Mouse (Mus musculus) MEL (cell line): ENCODE results near the gene Ap3b1. TPM values are rescaled to one million over a fixed set of nuclear protein-coding genes. Genes with fewer than 3 reads are reported as not detected.

Source experiments
- DNase-seq: peaks from one replicate; pipeline ENCODE4 v3.0.0; 2011; ENCODE audit warnings: low read depth, low spot score
- H3K27ac ChIP-seq: 2 replicates; pipeline ENCODE4 v1.5.1; 2012; ENCODE audit warnings: low read depth, mild to moderate bottlenecking, control low read depth, low read length, moderate library complexity; ENCODE audit not compliant: control insufficient read depth
- H3K27me3 ChIP-seq, 2 experiments: fragments of 150-350 bp in 1 of 2; sonication (generic) in 1 of 2; 2 replicates each; pipeline ENCODE4 v1.6.1; 2012; ENCODE audit warnings: low read length in 2 of 2, mild to moderate bottlenecking in 2 of 2, improper control_type of control experiment in 1 of 2, moderate library complexity in 1 of 2; ENCODE audit not compliant: insufficient read depth in 2 of 2, control insufficient read depth in 1 of 2
- H3K36me3 ChIP-seq, 2 experiments: 2 replicates each; pipeline ENCODE4 v1.6.1; 2012 to 2014; ENCODE audit warnings: low read length in 2 of 2, improper control_type of control experiment in 1 of 2, inconsistent platforms in 1 of 2, mild to moderate bottlenecking in 1 of 2; ENCODE audit not compliant: insufficient read depth in 2 of 2, control insufficient read depth in 1 of 2
- H3K4me1 ChIP-seq, 2 experiments: fragments of 150-350 bp in 1 of 2; sonication (generic) in 1 of 2; 2 replicates each; pipeline ENCODE4 v1.6.1; 2012; ENCODE audit warnings: low read length in 2 of 2, improper control_type of control experiment in 1 of 2, mild to moderate bottlenecking in 1 of 2; ENCODE audit not compliant: insufficient read depth in 2 of 2, control insufficient read depth in 1 of 2
- H3K4me3 ChIP-seq, 2 experiments: fragments of 150-350 bp in 1 of 2; sonication (generic) in 1 of 2; 2 replicates each; pipeline ENCODE4 v1.5.1; 2012; ENCODE audit warnings: low read depth in 2 of 2, low read length in 2 of 2, mild to moderate bottlenecking in 2 of 2, moderate library complexity in 2 of 2, control low read depth in 1 of 2, improper control_type of control experiment in 1 of 2; ENCODE audit not compliant: control insufficient read depth in 1 of 2, insufficient read depth in 1 of 2
- H3K79me2 ChIP-seq: 2 replicates; pipeline ENCODE4 v1.6.1; 2012; ENCODE audit warnings: mild to moderate bottlenecking, low read length, moderate library complexity; ENCODE audit not compliant: control insufficient read depth, poor library complexity, insufficient read depth
- H3K9ac ChIP-seq: 2 replicates; pipeline ENCODE4 v1.6.1; 2012; ENCODE audit warnings: low read depth, mild to moderate bottlenecking, control low read depth, low read length, moderate library complexity; ENCODE audit not compliant: control insufficient read depth, poor library complexity, severe bottlenecking
- H3K9me3 ChIP-seq: fragments of 150-350 bp; sonication (generic); replicated peaks from 2 replicates; pipeline ENCODE4 v1.6.1; 2012; ENCODE audit warnings: mild to moderate bottlenecking, low read length, improper control_type of control experiment, moderate library complexity; ENCODE audit not compliant: insufficient read depth
- BHLHE40 ChIP-seq: IDR thresholded peaks from 2 replicates; pipeline ENCODE4 v1.6.1; 2012; ENCODE audit warnings: low read depth, mild to moderate bottlenecking, inconsistent platforms, low read length, improper control_type of control experiment, borderline replicate concordance
- CTCF ChIP-seq, 3 experiments: IDR thresholded peaks in 2 of 3; conservative IDR thresholded peaks in 1 of 3; 2 replicates each; pipeline ENCODE4 v1.5.1; 2011 to 2012; ENCODE audit warnings: low read length in 3 of 3, low read depth in 2 of 3, mild to moderate bottlenecking in 2 of 3, improper control_type of control experiment in 1 of 3, inconsistent platforms in 1 of 3, mixed read lengths in 1 of 3, moderate library complexity in 1 of 3; ENCODE audit not compliant: control insufficient read depth in 1 of 3, insufficient read depth in 1 of 3, poor library complexity in 1 of 3, severe bottlenecking in 1 of 3
- E2F4 ChIP-seq: IDR thresholded peaks from 2 replicates; pipeline ENCODE4 v1.6.1; 2011; ENCODE audit warnings: low read depth, low read length, improper control_type of control experiment, borderline replicate concordance
- EP300 ChIP-seq, 2 experiments: IDR thresholded peaks; 2 replicates each; pipeline ENCODE4 v1.6.1; 2011; ENCODE audit warnings: improper control_type of control experiment in 2 of 2, low read length in 2 of 2, low read depth in 1 of 2, mild to moderate bottlenecking in 1 of 2
- HCFC1 ChIP-seq: IDR thresholded peaks from 2 replicates; pipeline ENCODE4 v1.6.1; 2012; ENCODE audit warnings: low read depth, mild to moderate bottlenecking, inconsistent platforms, low read length, improper control_type of control experiment, moderate library complexity
- JUND ChIP-seq: IDR thresholded peaks from 2 replicates; pipeline ENCODE4 v1.6.1; 2011; ENCODE audit warnings: low read depth, mild to moderate bottlenecking, improper control_type of control experiment, low read length
- MAFK ChIP-seq: IDR thresholded peaks from 2 replicates; pipeline ENCODE4 v1.6.1; 2011; ENCODE audit warnings: low read depth, mild to moderate bottlenecking, low read length, improper control_type of control experiment, borderline replicate concordance
- MAX ChIP-seq: IDR thresholded peaks from 2 replicates; pipeline ENCODE4 v1.6.1; 2011; ENCODE audit warnings: low read length, improper control_type of control experiment
- MEF2A ChIP-seq: IDR thresholded peaks from 2 replicates; pipeline ENCODE4 v1.6.1; 2014; ENCODE audit warnings: low read depth, mild to moderate bottlenecking, inconsistent platforms, low read length, improper control_type of control experiment; ENCODE audit not compliant: poor library complexity, insufficient replicate concordance, severe bottlenecking; ENCODE audit errors: extremely low read depth
- MYC ChIP-seq: IDR thresholded peaks from 2 replicates; pipeline ENCODE4 v1.6.1; 2011; ENCODE audit warnings: low read depth, mild to moderate bottlenecking, low read length, improper control_type of control experiment, moderate library complexity
- NELFE ChIP-seq: IDR thresholded peaks from 2 replicates; pipeline ENCODE4 v1.6.1; 2011; ENCODE audit warnings: low read depth, low read length, improper control_type of control experiment
- POLR2A ChIP-seq, 2 experiments: IDR thresholded peaks; 2 replicates each; pipeline ENCODE4 v1.6.1; 2011 to 2012; ENCODE audit warnings: low read length in 2 of 2, mild to moderate bottlenecking in 2 of 2, control low read depth in 1 of 2, improper control_type of control experiment in 1 of 2, low read depth in 1 of 2, moderate library complexity in 1 of 2; ENCODE audit not compliant: control insufficient read depth in 1 of 2, insufficient read depth in 1 of 2, poor library complexity in 1 of 2
- POLR2AphosphoS2 ChIP-seq: IDR thresholded peaks from 2 replicates; pipeline ENCODE4 v1.6.1; 2011; ENCODE audit warnings: low read length, improper control_type of control experiment
- POLR2AphosphoS5 ChIP-seq: IDR thresholded peaks from 2 replicates; pipeline ENCODE4 v1.6.1; 2012; ENCODE audit warnings: low read depth, borderline replicate concordance, mild to moderate bottlenecking, inconsistent platforms, low read length, moderate library complexity, mixed read lengths
- RCOR1 ChIP-seq: IDR thresholded peaks from 2 replicates; pipeline ENCODE4 v1.6.1; 2012; ENCODE audit warnings: low read depth, mild to moderate bottlenecking, inconsistent platforms, low read length, improper control_type of control experiment
- SMC3 ChIP-seq: IDR thresholded peaks from 2 replicates; pipeline ENCODE4 v1.6.1; 2011; ENCODE audit warnings: low read depth, low read length, improper control_type of control experiment
- TAL1 ChIP-seq: IDR thresholded peaks from 2 replicates; pipeline ENCODE4 v1.6.1; 2012; ENCODE audit warnings: mild to moderate bottlenecking, inconsistent platforms, low read length, moderate library complexity, mixed read lengths
- TBP ChIP-seq: IDR thresholded peaks from 2 replicates; pipeline ENCODE4 v1.8.0; 2011; ENCODE audit warnings: low read depth, low read length, improper control_type of control experiment
- TCF12 ChIP-seq: IDR thresholded peaks from 2 replicates; pipeline ENCODE4 v1.6.1; 2014; ENCODE audit warnings: low read depth, mild to moderate bottlenecking, inconsistent platforms, low read length, improper control_type of control experiment, moderate library complexity
- UBTF ChIP-seq: IDR thresholded peaks from 2 replicates; pipeline ENCODE4 v1.6.1; 2012; ENCODE audit warnings: low read depth, mild to moderate bottlenecking, inconsistent platforms, low read length, improper control_type of control experiment, moderate library complexity, borderline replicate concordance; ENCODE audit not compliant: insufficient read depth
- USF1 ChIP-seq: IDR thresholded peaks from 2 replicates; pipeline ENCODE4 v1.6.1; 2014; ENCODE audit warnings: low read depth, mild to moderate bottlenecking, inconsistent platforms, low read length, improper control_type of control experiment, moderate library complexity
- ZC3H11A ChIP-seq: IDR thresholded peaks from 2 replicates; pipeline ENCODE4 v1.6.1; 2012; ENCODE audit warnings: low read depth, mild to moderate bottlenecking, inconsistent platforms, low read length, improper control_type of control experiment
- ZKSCAN1 ChIP-seq: IDR thresholded peaks from 2 replicates; pipeline ENCODE4 v1.6.1; 2012; ENCODE audit warnings: low read depth, mild to moderate bottlenecking, inconsistent platforms, low read length, improper control_type of control experiment, moderate library complexity
- ZNF384 ChIP-seq: IDR thresholded peaks from 2 replicates; pipeline ENCODE4 v1.6.1; 2012; ENCODE audit warnings: low read depth, mild to moderate bottlenecking, inconsistent platforms, low read length, improper control_type of control experiment
- polyA plus RNA-seq, 2 experiments: library from polyadenylated mRNA; stranded (reverse) in 1 of 2; unstranded in 1 of 2; fragments of >175 nt in 1 of 2; fragments of >200 nt in 1 of 2; gene quantifications; 2 replicates each; pipeline versions ENCODE4 v1.2.1 to v1.2.4; 2012; ENCODE audit warnings: low replicate concordance in 2 of 2, low read depth in 1 of 2; ENCODE audit not compliant: insufficient read length in 2 of 2, insufficient read depth in 1 of 2, missing spikeins in 1 of 2
- total RNA-seq: library from RNA; depleted of rRNA; stranded (reverse); fragments of 300-350 nt; gene quantifications from 2 replicates; pipeline ENCODE4 v1.2.3, GENCODE M21; 2012

Ap3b1 gene
- total and polyA plus RNA-seq, 3 experiments: 36.7 to 74.5 TPM; not detected in 1

GRCm38 (mm10) chr13:94537336-94537735 is 178.6 kb downstream of the Ap3b1 start:
- H3K79me2 ChIP-seq: no peaks in the 10 kb centered on the region
- H3K27ac ChIP-seq: no peak overlapping the region
- peaks cover 2 to 8% of the 10 kb centered on the region in 2 experiments for H3K36me3 ChIP-seq
- TF ChIP-seq NELFE (no peak), MAFK (no peak), EP300 (IDR thresholded peaks at IDR 0.05; ENCODE audit: low read depth in 1 of 2, low read length in 2 of 2) (peak in 1 of 2 experiments; percentile 25; a peak in 1 of 4 replicates)
- TF ChIP-seq, all 39 proteins: peak for 1
- no peak for DNase-seq
- H3K27me3 ChIP-seq: no peaks in the 10 kb centered on the region
- no peaks in the 10 kb centered on the region for H3K9me3 ChIP-seq
- H3K4me3 ChIP-seq: no peak overlapping the region
- H3K9ac ChIP-seq: no peak overlapping the region
- H3K4me1 ChIP-seq: no peaks in the 10 kb centered on the region; a peak in 1 of 4 replicates

DNA sequence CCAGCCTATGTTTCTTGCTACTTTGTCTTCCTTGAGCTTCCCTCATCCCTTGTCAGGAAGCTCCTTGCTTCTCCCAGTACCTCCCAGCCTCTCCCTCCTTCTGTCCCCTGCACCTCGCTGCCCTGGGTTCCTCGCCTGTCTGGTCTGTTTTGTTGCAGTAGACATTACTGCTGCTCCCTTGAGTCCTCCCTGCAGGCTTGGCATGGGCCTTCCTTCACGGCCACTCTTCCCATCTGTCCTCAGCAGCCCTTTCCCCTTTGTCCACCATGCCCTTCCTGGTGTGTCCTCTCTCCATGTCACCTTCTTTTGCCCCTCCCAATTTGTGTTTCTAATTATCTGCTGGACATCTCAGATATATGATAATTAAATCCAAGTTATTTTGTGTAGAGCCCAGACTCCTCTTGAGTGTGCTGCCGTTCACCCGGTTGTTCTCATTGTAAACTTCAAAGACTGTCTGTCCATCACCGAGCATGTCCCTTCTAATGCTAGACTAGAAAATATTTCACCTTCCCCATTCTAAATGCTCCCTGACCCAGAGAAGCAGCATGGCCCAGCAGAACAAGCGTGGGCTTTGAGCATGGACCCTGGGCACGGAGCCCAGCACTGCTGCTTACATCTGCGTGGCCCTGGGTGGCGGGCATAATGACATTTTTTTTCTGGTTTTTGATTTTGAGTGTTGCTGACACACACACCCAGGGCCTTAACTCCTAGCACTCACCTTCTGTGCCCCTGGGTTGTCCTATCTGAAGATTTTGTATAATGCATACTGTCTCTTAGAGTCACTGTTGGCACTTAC is 181.3 kb downstream of the Ap3b1 start:
- no peak overlapping the region for H3K9ac ChIP-seq
- no peaks in the 10 kb centered on the region; a peak in 1 of 4 replicates for H3K4me1 ChIP-seq
- H3K9me3 ChIP-seq: no peaks in the 10 kb centered on the region
- H3K79me2 ChIP-seq: no peaks in the 10 kb centered on the region
- no peak for DNase-seq
- H3K27me3 ChIP-seq: no peaks in the 10 kb centered on the region
- no peak overlapping the region for H3K4me3 ChIP-seq
- H3K27ac ChIP-seq: no peak overlapping the region
- peaks cover 2 to 8% of the 10 kb centered on the region in 2 experiments for H3K36me3 ChIP-seq
- TF ChIP-seq POLR2AphosphoS5 (no peak), USF1 (no peak), BHLHE40 (no peak), HCFC1 (no peak), POLR2AphosphoS2 (no peak), ZC3H11A (no peak), MAX (no peak), MYC (no peak), MAFK (no peak), SMC3 (no peak), NELFE (no peak), TAL1 (no peak)

DNA sequence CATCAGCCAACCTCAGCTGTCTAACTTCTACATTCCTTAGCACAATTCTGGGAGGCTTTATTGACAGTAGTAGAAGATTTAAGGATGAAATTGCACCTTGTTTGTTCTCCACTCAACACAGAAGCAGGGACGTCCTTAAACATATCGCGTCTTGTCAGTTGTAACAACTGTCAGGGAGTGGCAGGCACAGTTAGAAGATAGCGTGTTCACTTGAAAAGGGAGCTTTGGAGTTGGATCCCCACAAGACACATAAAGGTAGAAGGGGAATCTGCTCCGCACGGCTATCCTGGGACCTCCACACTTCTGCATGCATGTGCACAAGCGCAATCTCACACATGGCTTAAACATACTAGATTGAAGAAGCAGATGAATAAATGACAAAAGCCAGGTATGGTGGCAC is 183.3 kb downstream of the Ap3b1 start:
- Histone ChIP-seq H3K79me2 (no peaks in the 10 kb centered on the region), H3K27ac (no peak overlapping the region), H3K27me3 (no peaks in the 10 kb centered on the region), H3K36me3 (peaks cover 2 to 3% of the 10 kb centered on the region in 2 experiments; a peak in 3 of 4 replicates), H3K4me1 (no peaks in the 10 kb centered on the region), H3K9ac (no peak overlapping the region), H3K4me3 (no peak overlapping the region), H3K9me3 (no peaks in the 10 kb centered on the region)
- DNase-seq: no peak
- TF ChIP-seq UBTF: no peak
- no peak for TF ChIP-seq RCOR1
- no peak for TF ChIP-seq CTCF (IDR thresholded peaks at IDR 0.05 in 2 of 3, conservative IDR thresholded peaks at IDR 0.05 in 1 of 3; ENCODE audit: control insufficient read depth in 1 of 3, insufficient read depth in 1 of 3, low read depth in 2 of 3, low read length in 3 of 3, poor library complexity in 1 of 3, severe bottlenecking in 1 of 3)
- TF ChIP-seq POLR2A (IDR thresholded peaks at IDR 0.05; ENCODE audit: control insufficient read depth in 1 of 2, insufficient read depth in 1 of 2, low read depth in 1 of 2, low read length in 2 of 2, poor library complexity in 1 of 2): no peak
- TF ChIP-seq TBP: no peak
- no peak for TF ChIP-seq MEF2A
- TF ChIP-seq ZKSCAN1: no peak
- TF ChIP-seq ZNF384: no peak
- no peak for TF ChIP-seq POLR2AphosphoS5
- no peak for TF ChIP-seq TCF12
- TF ChIP-seq E2F4: no peak
- TF ChIP-seq JUND: no peak
- no peak for TF ChIP-seq NELFE
- no peak for TF ChIP-seq EP300 (IDR thresholded peaks at IDR 0.05; ENCODE audit: low read depth in 1 of 2, low read length in 2 of 2)
- no peak for TF ChIP-seq USF1
